Mouse (Mus musculus) ES-E14 (cell line): ENCODE data around the gene Ankfn1.

Source experiments
- CHD2 ChIP-seq: IDR thresholded peaks from 2 replicates; pipeline ENCODE4 v1.6.1; 2014; ENCODE audit warnings: mild to moderate bottlenecking, low read depth, low read length, inconsistent platforms
- ZC3H11A ChIP-seq: IDR thresholded peaks from 2 replicates; pipeline ENCODE4 v1.6.1; 2012; ENCODE audit warnings: low read depth, mild to moderate bottlenecking, inconsistent platforms, low read length, borderline replicate concordance

DNA sequence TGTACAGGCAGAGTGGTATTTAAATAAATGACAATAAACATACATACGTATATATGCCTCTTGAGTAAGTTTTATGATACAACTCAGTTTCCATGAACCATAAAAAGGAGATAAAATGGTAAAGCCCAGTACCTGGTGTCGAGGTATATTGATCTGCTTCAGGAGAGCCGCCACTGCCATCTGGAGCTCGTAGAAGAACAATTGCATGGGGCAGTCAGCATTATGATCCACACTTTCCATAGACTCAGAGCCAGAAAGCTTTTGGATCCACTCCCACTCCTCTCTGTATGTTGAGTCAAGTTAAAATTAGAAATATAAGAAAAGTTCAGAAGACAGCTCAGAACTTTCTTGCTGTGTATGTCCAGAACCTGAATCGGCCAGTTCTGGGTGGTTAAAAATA is 354.8 kb downstream of the Ankfn1 start:
- no peak for TF ChIP-seq ZC3H11A
- no peak for TF ChIP-seq CHD2
